Mouse (Mus musculus): ENCODE data around the gene Olfr1411. TPM values are rescaled to one million over a fixed set of nuclear protein-coding genes. Genes with fewer than 3 reads are reported as not detected.
A peak's percentile ranks its signal among the peaks of the same experiment; 100 is the strongest.

The Olfr1411 gene
- polyA plus RNA-seq, 1 experiment from 2014 or later, result not detected

DNA sequence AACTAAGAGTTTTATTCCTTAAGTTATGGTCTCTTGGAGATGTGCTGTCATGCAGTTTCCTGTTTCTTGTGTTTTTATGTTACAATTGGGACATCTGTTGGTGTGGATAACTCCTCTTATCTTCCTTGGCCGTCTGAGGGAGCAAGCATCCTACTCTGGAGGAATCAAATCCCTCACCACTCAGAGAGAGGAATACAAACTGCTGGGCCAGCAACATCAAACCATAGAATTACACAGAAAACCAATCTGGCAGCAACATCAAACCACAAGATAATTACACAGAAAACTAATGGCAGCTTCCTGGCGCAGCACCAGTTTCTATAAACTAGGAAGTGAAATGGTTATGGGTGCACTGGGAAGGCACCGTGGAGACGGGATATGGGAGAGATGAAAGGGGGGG is 34.0 kb downstream of the Olfr1411 start:
- Histone ChIP-seq H3K27ac (replicated peaks) (no peak overlapping the region), H3K36me3 (no peaks in the 10 kb centered on the region), H3K9me3 (no peaks in the 10 kb centered on the region), H3K4me3 (no peak overlapping the region), H3K9ac (replicated peaks) (no peak overlapping the region), H3K4me1 (no peaks in the 10 kb centered on the region), H3K4me2 (replicated peaks) (no peak overlapping the region), H3K27me3 (no peaks in the 10 kb centered on the region)
- no peak for ATAC-seq (ENCODE audit: low FRiP score, low read depth)
- 87% methylated on average over 4 of the region's 4 CpGs for WGBS

DNA sequence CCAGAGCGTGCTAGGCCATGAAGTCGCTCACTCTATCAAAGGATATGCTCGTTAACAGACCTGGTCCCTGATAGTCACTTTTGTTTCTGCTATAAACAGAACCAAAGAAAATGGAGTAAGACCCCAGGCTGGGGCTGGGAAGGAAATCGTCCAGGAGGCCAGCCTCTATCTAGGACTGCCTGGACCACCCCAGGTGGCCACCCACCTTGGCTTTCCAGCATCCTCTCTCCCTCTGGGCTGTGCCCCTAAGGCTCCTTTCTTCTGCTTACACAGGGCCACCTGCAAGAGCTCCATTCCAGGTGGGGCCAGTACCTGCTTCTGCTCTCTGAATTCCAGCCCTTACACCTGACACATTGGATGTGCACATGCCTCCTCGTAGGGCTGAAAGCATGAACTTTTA is 38.0 kb downstream of the Olfr1411 start:
- Histone ChIP-seq H3K4me2 (replicated peaks) (no peak overlapping the region), H3K9ac (replicated peaks) (no peak overlapping the region), H3K27ac (replicated peaks) (no peak overlapping the region), H3K4me1 (peaks cover 6% of the 10 kb centered on the region; the same call in 1 of the 2 replicates), H3K36me3 (peaks cover 15% of the 10 kb centered on the region), H3K4me3 (no peak overlapping the region), H3K9me3 (no peaks in the 10 kb centered on the region), H3K27me3 (no peaks in the 10 kb centered on the region)
- ATAC-seq (ENCODE audit: low FRiP score, low read depth), result no peak
- WGBS, result 85% methylated on average over 5 of the region's 5 CpGs

DNA sequence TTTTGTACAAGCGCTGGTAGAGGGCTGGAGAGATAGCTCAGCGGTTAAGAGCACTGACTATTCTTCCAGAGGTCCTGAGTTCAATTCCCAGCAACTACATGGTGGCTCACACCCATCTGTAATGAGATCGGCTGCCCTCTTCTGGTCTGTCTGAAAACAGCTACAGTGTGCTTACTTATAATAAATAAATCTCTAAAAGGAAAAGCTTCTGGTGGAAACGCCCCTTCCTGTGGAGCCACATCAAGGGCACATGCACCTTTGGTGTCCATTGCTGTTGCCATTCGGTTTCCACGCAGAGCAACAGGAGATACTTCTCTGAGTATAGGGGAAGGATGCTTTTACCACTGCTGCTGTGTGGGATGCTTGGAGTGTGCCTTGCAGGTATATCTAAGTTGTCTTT is 38.7 kb downstream of the Olfr1411 start:
- H3K27ac ChIP-seq (replicated peaks), result no peak overlapping the region
- no peak overlapping the region for H3K9ac ChIP-seq (replicated peaks)
- no peak overlapping the region for H3K4me2 ChIP-seq (replicated peaks)
- H3K36me3 ChIP-seq, result peaks cover 23% of the 10 kb centered on the region
- 67% methylated on average over 6 of the region's 6 CpGs for WGBS
- no peaks in the 10 kb centered on the region for H3K27me3 ChIP-seq
- ATAC-seq (ENCODE audit: low FRiP score, low read depth), result no peak
- H3K9me3 ChIP-seq, result no peaks in the 10 kb centered on the region
- H3K4me3 ChIP-seq, result no peak overlapping the region
- H3K4me1 ChIP-seq, result peaks cover 6% of the 10 kb centered on the region; the same call in 1 of the 2 replicates

DNA sequence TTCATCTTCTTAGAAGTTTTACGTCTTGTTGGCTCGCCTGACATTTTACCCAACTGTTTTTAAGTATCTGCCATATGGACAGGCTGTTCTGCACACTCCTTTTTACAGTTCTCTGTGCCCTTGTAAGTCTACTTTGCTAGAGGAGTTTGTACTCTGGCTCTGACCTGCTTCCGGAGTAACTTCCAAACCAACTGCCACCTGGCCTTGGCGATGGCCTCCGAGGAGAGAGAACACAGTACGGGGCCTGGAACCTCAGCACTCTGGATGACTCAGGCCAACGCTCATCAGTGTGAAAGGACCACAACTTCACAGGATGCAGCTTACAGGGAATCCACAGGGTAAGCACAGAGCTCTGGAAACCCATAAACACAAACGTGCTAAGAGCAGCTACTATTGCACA is 39.5 kb downstream of the Olfr1411 start:
- H3K36me3 ChIP-seq, result peaks cover 30% of the 10 kb centered on the region
- H3K27ac ChIP-seq (replicated peaks), result no peak overlapping the region
- H3K9me3 ChIP-seq, result no peaks in the 10 kb centered on the region
- peaks cover 6% of the 10 kb centered on the region; the same call in 1 of the 2 replicates for H3K4me1 ChIP-seq
- no peaks in the 10 kb centered on the region for H3K27me3 ChIP-seq
- no peak overlapping the region for H3K4me3 ChIP-seq
- no peak overlapping the region for H3K4me2 ChIP-seq (replicated peaks)
- 93% methylated on average over 8 of the region's 8 CpGs for WGBS
- no peak for ATAC-seq (ENCODE audit: low FRiP score, low read depth)
- no peak overlapping the region for H3K9ac ChIP-seq (replicated peaks)

DNA sequence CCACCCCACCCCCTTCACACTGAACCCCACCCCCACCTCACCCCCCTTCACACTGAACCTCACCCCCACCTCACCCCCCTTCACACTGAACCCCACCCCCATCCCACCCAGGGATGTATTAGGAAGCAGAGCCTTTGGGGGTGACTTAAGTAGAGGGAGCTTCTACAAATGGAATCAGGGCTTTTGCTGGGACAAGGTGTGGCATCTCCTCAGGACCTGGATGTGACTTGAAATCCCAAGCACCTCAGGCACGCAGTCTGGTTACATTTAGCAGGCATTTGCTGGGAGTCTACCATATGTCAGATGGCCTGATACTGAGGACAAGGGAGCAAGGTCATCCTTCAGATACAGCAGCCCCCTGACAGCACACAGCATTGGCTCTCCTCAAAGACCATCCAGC is 40.4 kb downstream of the Olfr1411 start:
- Histone ChIP-seq H3K4me2 (replicated peaks) (no peak overlapping the region), H3K9me3 (no peaks in the 10 kb centered on the region), H3K36me3 (peaks cover 38% of the 10 kb centered on the region), H3K27ac (replicated peaks) (peak overlapping the region; percentile 52; the same call in 1 of the 2 replicates), H3K9ac (replicated peaks) (no peak overlapping the region), H3K4me1 (peaks cover 6% of the 10 kb centered on the region; the same call in 1 of the 2 replicates), H3K4me3 (no peak overlapping the region), H3K27me3 (no peaks in the 10 kb centered on the region)
- 82% methylated on average over 1 of the region's 1 CpGs for WGBS
- ATAC-seq (ENCODE audit: low FRiP score, low read depth), result no peak

DNA sequence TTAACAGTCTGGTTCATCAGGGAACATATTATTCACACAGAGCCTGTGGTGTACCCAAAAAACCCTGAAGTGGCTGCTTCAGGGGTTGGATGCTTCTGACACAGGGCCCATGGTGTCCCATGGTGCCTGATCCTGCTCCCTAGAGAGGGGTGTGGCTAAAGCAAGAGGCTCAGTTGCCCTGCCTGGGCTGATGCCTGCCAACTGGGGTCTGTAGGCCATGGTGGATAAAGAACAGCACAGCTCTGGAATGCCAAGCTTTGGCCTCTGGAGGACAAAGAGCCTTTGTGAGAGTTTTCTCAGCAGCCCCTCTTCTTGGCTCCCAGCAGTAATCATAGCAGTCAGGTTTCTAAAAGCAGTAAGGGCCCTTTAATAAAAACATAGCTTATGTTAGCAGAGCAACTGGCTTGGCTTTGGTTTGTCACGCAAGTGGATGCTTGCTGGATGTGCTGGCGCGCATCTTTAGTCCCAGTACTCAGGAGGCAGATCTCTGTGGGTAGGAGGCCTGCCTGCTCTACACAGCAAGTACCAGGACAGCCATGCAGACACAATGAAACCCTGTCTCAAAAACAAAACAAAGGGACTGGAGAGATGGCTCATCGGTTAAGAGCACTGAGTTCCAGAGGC is 40.9 kb downstream of the Olfr1411 start:
- Histone ChIP-seq H3K27ac (replicated peaks) (peak overlapping the region; percentile 52), H3K27me3 (no peaks in the 10 kb centered on the region), H3K9ac (replicated peaks) (no peak overlapping the region), H3K4me3 (no peak overlapping the region), H3K9me3 (no peaks in the 10 kb centered on the region), H3K4me1 (peaks cover 9% of the 10 kb centered on the region), H3K36me3 (peaks cover 38% of the 10 kb centered on the region), H3K4me2 (replicated peaks) (no peak overlapping the region)
- ATAC-seq (ENCODE audit: low FRiP score, low read depth), result peak; percentile 54; the same call in 1 of the 2 replicates
- WGBS, result 74% methylated on average over 4 of the region's 4 CpGs

DNA sequence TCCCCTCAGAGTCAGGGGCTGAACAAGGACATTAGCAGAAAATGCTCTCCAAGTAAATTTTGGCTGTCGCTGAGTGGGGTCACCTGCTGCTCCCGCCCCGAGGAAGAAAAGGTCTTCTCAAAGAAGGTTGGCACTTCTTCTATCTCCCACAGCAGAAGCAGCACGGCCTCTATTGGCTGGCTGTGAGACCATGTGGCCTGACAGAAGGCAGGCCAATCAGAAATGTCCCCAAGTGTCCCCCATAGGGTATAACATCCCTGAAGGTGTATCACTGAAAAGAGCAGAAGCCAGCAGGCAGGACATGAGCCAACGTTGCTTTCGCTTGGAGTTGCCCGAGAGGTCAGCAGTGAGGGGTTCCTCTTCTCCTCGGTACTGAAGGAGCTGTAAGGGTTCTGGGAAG is 41.8 kb downstream of the Olfr1411 start:
- 84% methylated on average over 8 of the region's 8 CpGs for WGBS
- Histone ChIP-seq H3K36me3 (peaks cover 38% of the 10 kb centered on the region), H3K9me3 (no peaks in the 10 kb centered on the region), H3K27ac (replicated peaks) (no peak overlapping the region; the same call in 1 of the 2 replicates), H3K4me1 (peaks cover 18% of the 10 kb centered on the region), H3K4me3 (no peak overlapping the region), H3K9ac (replicated peaks) (no peak overlapping the region), H3K27me3 (no peaks in the 10 kb centered on the region), H3K4me2 (replicated peaks) (no peak overlapping the region)
- no peak for ATAC-seq (ENCODE audit: low FRiP score, low read depth)

DNA sequence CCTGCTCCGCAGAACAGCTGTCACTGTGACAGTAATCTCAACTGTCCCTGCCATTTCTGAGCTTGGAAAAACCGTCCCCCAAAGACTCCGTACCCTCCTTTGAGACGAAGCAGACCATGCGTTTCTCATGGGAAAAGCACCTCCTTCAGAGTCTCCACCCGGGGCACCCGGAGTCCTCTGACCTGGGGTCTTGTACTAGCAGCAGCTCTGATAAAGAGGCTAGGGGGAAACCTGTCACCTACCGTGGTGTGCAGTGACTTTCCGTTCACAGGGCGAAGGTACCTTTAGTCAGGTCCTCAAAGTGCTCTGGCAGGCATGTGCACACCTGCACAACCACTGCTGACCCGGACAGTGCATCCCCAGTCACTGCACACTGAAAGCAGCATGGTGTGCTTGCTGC is 42.5 kb downstream of the Olfr1411 start:
- Histone ChIP-seq H3K9me3 (no peaks in the 10 kb centered on the region), H3K9ac (replicated peaks) (no peak overlapping the region), H3K4me2 (replicated peaks) (no peak overlapping the region), H3K36me3 (peaks cover 38% of the 10 kb centered on the region), H3K27ac (replicated peaks) (no peak overlapping the region), H3K4me3 (no peak overlapping the region), H3K27me3 (no peaks in the 10 kb centered on the region), H3K4me1 (peaks cover 21% of the 10 kb centered on the region)
- ATAC-seq (ENCODE audit: low FRiP score, low read depth), result no peak
- 92% methylated on average over 11 of the region's 11 CpGs for WGBS

DNA sequence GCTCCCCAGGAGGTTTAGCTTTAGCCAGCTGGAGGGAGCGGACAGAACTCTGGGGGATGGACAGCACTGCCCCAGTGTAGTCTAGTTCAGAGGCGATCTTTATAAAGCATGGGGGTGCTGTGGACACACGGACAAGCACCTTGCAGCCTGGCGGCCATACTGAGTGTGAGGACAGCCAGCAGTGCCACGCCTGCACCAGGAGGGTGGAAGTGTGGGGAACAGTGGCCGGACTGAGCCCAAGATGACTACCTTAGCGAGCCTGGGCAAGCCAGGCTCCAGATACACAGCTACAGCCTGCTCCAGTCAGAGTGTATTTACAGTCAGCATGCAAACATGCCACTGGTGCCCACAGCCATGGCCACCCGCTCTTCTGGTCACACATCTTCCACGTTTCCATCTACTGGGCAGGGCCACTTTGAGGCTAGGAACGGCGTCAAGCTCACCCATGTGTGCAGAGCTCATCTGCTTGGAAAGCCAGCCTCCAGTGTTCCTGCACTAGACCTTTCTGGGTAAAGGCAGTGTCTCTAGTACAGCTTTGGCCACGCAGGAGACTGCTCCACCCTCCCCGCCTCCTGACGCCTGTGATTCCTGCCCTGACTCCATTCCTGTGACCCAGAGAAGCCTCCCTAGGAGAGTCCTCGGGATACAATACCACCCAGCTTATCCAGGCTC is 43.4 kb downstream of the Olfr1411 start:
- Histone ChIP-seq H3K9me3 (no peaks in the 10 kb centered on the region), H3K4me1 (peaks cover 27% of the 10 kb centered on the region), H3K4me3 (no peak overlapping the region), H3K9ac (replicated peaks) (0 out of 2 replicates have a peak overlapping the region, but pooled peaks have one; percentile 5), H3K27me3 (no peaks in the 10 kb centered on the region), H3K36me3 (peaks cover 38% of the 10 kb centered on the region), H3K27ac (replicated peaks) (no peak overlapping the region), H3K4me2 (replicated peaks) (no peak overlapping the region)
- no peak for ATAC-seq (ENCODE audit: low FRiP score, low read depth)
- WGBS, result 89% methylated on average over 15 of the region's 15 CpGs

DNA sequence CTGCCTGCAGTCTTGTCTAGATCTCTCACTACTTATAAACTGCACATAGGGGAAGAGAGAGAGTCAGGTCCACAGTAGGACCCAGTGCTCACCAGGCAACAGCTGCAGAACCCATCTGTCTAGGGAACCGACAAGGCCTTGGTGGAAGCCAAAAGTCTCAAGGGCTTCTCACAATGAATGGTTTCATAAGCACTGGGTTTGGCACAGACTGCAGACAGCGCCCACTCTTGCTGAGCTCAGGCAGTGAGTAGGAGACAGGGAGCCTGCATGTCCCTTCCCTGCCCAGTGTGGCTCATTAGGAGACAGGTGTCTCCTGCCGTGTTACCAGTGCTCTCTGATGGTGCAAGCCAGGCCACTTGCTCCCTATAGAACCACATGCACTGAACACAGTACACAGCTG is 44.0 kb downstream of the Olfr1411 start:
- no peaks in the 10 kb centered on the region for H3K9me3 ChIP-seq
- no peak overlapping the region for H3K27ac ChIP-seq (replicated peaks)
- H3K36me3 ChIP-seq, result peaks cover 38% of the 10 kb centered on the region
- peaks cover 27% of the 10 kb centered on the region for H3K4me1 ChIP-seq
- no peak overlapping the region for H3K4me3 ChIP-seq
- no peaks in the 10 kb centered on the region for H3K27me3 ChIP-seq
- no peak for ATAC-seq (ENCODE audit: low FRiP score, low read depth)
- no peak overlapping the region for H3K4me2 ChIP-seq (replicated peaks)
- H3K9ac ChIP-seq (replicated peaks), result no peak overlapping the region
- 95% methylated on average over 3 of the region's 3 CpGs for WGBS

DNA sequence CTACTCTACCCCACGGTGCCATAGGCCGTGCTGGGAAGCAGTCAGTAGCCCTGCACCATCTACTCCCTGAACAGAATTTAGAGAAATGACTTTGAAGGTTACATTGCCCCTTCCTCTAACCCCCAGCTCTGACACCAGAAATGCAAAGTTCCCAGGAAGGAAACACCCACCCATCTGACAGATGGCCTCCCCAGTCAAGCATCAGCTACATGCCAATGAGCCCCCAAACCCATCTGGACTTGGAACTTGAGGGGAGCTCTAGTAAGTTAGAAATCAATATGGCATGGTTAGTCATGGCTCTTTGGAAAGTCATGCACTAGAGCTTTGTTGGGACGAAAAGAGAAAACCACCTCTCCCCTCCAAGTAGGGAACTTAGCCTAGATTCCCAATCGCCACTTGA is 44.5 kb downstream of the Olfr1411 start:
- H3K9ac ChIP-seq (replicated peaks), result no peak overlapping the region
- no peaks in the 10 kb centered on the region for H3K9me3 ChIP-seq
- H3K27me3 ChIP-seq, result no peaks in the 10 kb centered on the region
- H3K36me3 ChIP-seq, result peaks cover 38% of the 10 kb centered on the region
- H3K27ac ChIP-seq (replicated peaks), result no peak overlapping the region
- no peak overlapping the region for H3K4me2 ChIP-seq (replicated peaks)
- H3K4me3 ChIP-seq, result no peak overlapping the region
- ATAC-seq (ENCODE audit: low FRiP score, low read depth), result no peak
- WGBS, result 96% methylated on average over 4 of the region's 4 CpGs
- peaks cover 27% of the 10 kb centered on the region for H3K4me1 ChIP-seq

DNA sequence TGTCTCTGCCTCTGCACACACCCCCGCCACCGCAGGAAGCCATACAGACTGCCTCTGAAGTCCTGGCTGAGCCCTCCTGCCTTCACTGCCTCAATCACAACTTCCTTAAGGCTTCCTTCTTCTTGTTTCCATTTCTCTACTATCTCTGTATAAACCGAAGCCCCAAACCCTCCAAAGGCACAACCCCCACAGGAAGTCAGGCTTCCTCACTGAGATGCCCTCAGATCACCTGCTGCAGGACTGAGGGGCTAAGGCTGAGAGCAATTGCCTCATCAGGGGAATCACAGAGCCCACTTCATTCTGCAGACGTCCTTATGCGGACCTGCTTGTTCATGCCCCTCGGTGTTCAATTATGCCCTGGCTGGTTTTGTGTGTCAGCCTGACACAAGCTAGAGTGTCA is 46.2 kb downstream of the Olfr1411 start:
- Histone ChIP-seq H3K9me3 (no peaks in the 10 kb centered on the region), H3K4me1 (peaks cover 21% of the 10 kb centered on the region), H3K9ac (replicated peaks) (peak overlapping the region; percentile 89; the same call in 1 of the 2 replicates), H3K4me3 (peak overlapping the region; percentile 91; the same call in 1 of the 2 replicates), H3K27ac (replicated peaks) (no peak overlapping the region), H3K4me2 (replicated peaks) (peak overlapping the region; percentile 99), H3K36me3 (peaks cover 38% of the 10 kb centered on the region), H3K27me3 (0 out of 2 replicates have a peak, but pooled peaks cover 1% of the 10 kb centered on the region)
- no peak for ATAC-seq (ENCODE audit: low FRiP score, low read depth)
- WGBS, result 90% methylated on average over 6 of the region's 6 CpGs

All from midbrain, embryonic 12.5 days (tissue).